Mouse (Mus musculus) kidney, embryonic 15.5 days (tissue): ENCODE results near the gene Gm17018. TPM values are rescaled to one million over a fixed set of nuclear protein-coding genes. Genes with fewer than 3 reads are reported as not detected.

Experiments
- ATAC-seq: fragments of 200-750 bp; cut with Nextera tagmentation; replicated peaks from 2 replicates; pipeline ENCODE4 v1.8.0; 2017; ENCODE audit warnings: moderate TSS enrichment; ENCODE audit not compliant: low FRiP score
- H3K27ac ChIP-seq: fragments of 300-500 bp; sonication (generic); 2 replicates; pipeline ENCODE4 v1.5.1; 2015; ENCODE audit warnings: mild to moderate bottlenecking, inconsistent platforms
- H3K27me3 ChIP-seq: fragments of 300-500 bp; sonication (generic); 2 replicates; pipeline ENCODE4 v1.6.1; 2015; ENCODE audit warnings: inconsistent platforms
- H3K36me3 ChIP-seq: fragments of 300-500 bp; sonication (generic); 2 replicates; pipeline ENCODE4 v1.6.1; 2015; ENCODE audit warnings: inconsistent platforms
- H3K4me1 ChIP-seq: fragments of 300-500 bp; sonication (generic); 2 replicates; pipeline ENCODE4 v1.6.1; 2015; ENCODE audit warnings: inconsistent platforms
- H3K4me2 ChIP-seq: fragments of 300-500 bp; sonication (generic); 2 replicates; pipeline ENCODE4 v1.6.1; 2015; ENCODE audit warnings: moderate library complexity, mild to moderate bottlenecking, inconsistent platforms
- H3K4me3 ChIP-seq: fragments of 300-500 bp; sonication (generic); replicated peaks from 2 replicates; pipeline ENCODE4 v1.5.1; 2015; ENCODE audit warnings: mild to moderate bottlenecking, inconsistent platforms
- H3K9ac ChIP-seq: fragments of 300-500 bp; sonication (generic); 2 replicates; pipeline ENCODE4 v1.6.1; 2015; ENCODE audit warnings: mild to moderate bottlenecking, inconsistent platforms
- H3K9me3 ChIP-seq: fragments of 300-500 bp; sonication (generic); replicated peaks from 2 replicates; pipeline ENCODE4 v1.6.1; 2016; ENCODE audit warnings: inconsistent platforms
- WGBS: fragments of 180-500 bp; shearing (Covaris S2); methylation state at CpG from one replicate; pipeline ENCODE4 v1.1.7; 2015; ENCODE audit warnings: mixed read lengths; 5-methylcytosine and 5-hydroxymethylcytosine counted together
- polyA plus RNA-seq: library from polyadenylated mRNA; unstranded; fragments of >200 nt; fragmentation: Nextera tagmentation; extraction: Ambion mirVana; gene quantifications from 2 replicates; pipeline ENCODE4 v1.2.1, GENCODE M21; 2015

The Gm17018 gene
- 48.9 and 53.3 TPM in 2 replicates for polyA plus RNA-seq

GRCm38 (mm10) chr19:45560153-45560890, at the start of gene Gm17018, which contains the start of gene Poll:
Gene Gm17018 (plus strand): TSS chr19:45560615.
Gene Poll (minus strand): TSS chr19:45560531.
- peak within 1 kb of the TSS; percentile 72 for H3K4me3 ChIP-seq
- H3K4me1 ChIP-seq = peaks cover 23% of the 10 kb centered on the region
- H3K27me3 ChIP-seq = no peaks in the 10 kb centered on the region
- peak within 1 kb of the TSS; percentile 81 for H3K27ac ChIP-seq
- H3K9ac ChIP-seq = peak within 1 kb of the TSS; percentile 79
- H3K9me3 ChIP-seq = no peaks in the 10 kb centered on the region
- peak within 1 kb of the TSS; percentile 91 for H3K4me2 ChIP-seq
- ATAC-seq = peak; percentile 80
- H3K36me3 ChIP-seq = peaks cover 25% of the 10 kb centered on the region
- WGBS = under 1% methylated on average over 35 of the region's 35 CpGs

- 78% methylated on average over 3 of the region's 3 CpGs for WGBS
- ATAC-seq = no peak
- Histone ChIP-seq H3K4me3 (no peak overlapping the region), H3K36me3 (peaks cover 37% of the 10 kb centered on the region), H3K27me3 (no peaks in the 10 kb centered on the region), H3K9me3 (no peaks in the 10 kb centered on the region), H3K4me1 (no peaks in the 10 kb centered on the region), H3K4me2 (no peak overlapping the region), H3K9ac (no peak overlapping the region), H3K27ac (no peak overlapping the region)
These were observed 49.7 kb upstream of the Gm17018 start for GRCm38 (mm10) chr19:45510680-45511079.

- 84% methylated on average over 4 of the region's 4 CpGs for WGBS
- no peak overlapping the region for H3K4me2 ChIP-seq
- ATAC-seq = no peak
These were observed 49.0 kb upstream of the Gm17018 start for GRCm38 (mm10) chr19:45511406-45511805.

GRCm38 (mm10) chr19:45515341-45515740, 45.1 kb upstream of the Gm17018 start:
- Histone ChIP-seq H3K4me1 (no peaks in the 10 kb centered on the region), H3K4me3 (no peak overlapping the region), H3K9ac (no peak overlapping the region), H3K4me2 (no peak overlapping the region), H3K9me3 (no peaks in the 10 kb centered on the region), H3K27me3 (no peaks in the 10 kb centered on the region), H3K27ac (no peak overlapping the region), H3K36me3 (peaks cover 72% of the 10 kb centered on the region)
- no peak for ATAC-seq
- 95% methylated on average over 2 of the region's 2 CpGs for WGBS

More at GRCm38 (mm10) chr19:45511406-45511805, 49.0 kb upstream of the Gm17018 start:
- Histone ChIP-seq H3K4me1 (no peaks in the 10 kb centered on the region), H3K27ac (no peak overlapping the region), H3K9me3 (no peaks in the 10 kb centered on the region), H3K36me3 (peaks cover 45% of the 10 kb centered on the region), H3K9ac (no peak overlapping the region), H3K4me3 (no peak overlapping the region), H3K27me3 (no peaks in the 10 kb centered on the region)

GRCm38 (mm10) chr19:45516264-45516663, 44.2 kb upstream of the Gm17018 start:
- Histone ChIP-seq H3K27me3 (no peaks in the 10 kb centered on the region), H3K36me3 (peaks cover 81% of the 10 kb centered on the region), H3K9ac (no peak overlapping the region), H3K4me3 (no peak overlapping the region), H3K4me2 (no peak overlapping the region), H3K27ac (no peak overlapping the region), H3K4me1 (no peaks in the 10 kb centered on the region), H3K9me3 (no peaks in the 10 kb centered on the region)
- 93% methylated on average over 12 of the region's 12 CpGs for WGBS
- ATAC-seq = no peak

GRCm38 (mm10) chr19:45527382-45527781, 33.0 kb upstream of the Gm17018 start:
- Histone ChIP-seq H3K9ac (no peak overlapping the region), H3K4me2 (no peak overlapping the region), H3K4me3 (no peak overlapping the region), H3K9me3 (no peaks in the 10 kb centered on the region), H3K36me3 (peaks cover 70% of the 10 kb centered on the region), H3K4me1 (peaks cover 34% of the 10 kb centered on the region), H3K27me3 (peaks cover 3% of the 10 kb centered on the region; the same call in 1 of the 2 replicates), H3K27ac (no peak overlapping the region)
- WGBS = 92% methylated on average over 7 of the region's 7 CpGs
- ATAC-seq = no peak

- no peak overlapping the region for H3K4me3 ChIP-seq
- H3K4me1 ChIP-seq = peaks cover 34% of the 10 kb centered on the region
- no peaks in the 10 kb centered on the region for H3K9me3 ChIP-seq
- H3K27me3 ChIP-seq = peaks cover 3% of the 10 kb centered on the region; the same call in 1 of the 2 replicates
- H3K36me3 ChIP-seq = peaks cover 64% of the 10 kb centered on the region
- H3K9ac ChIP-seq = no peak overlapping the region
- no peak for ATAC-seq
- 90% methylated on average over 10 of the region's 10 CpGs for WGBS
- H3K4me2 ChIP-seq = no peak overlapping the region
- no peak overlapping the region for H3K27ac ChIP-seq
These were observed 32.4 kb upstream of the Gm17018 start for GRCm38 (mm10) chr19:45527931-45528534.

GRCm38 (mm10) chr19:45529294-45529693, 31.1 kb upstream of the Gm17018 start:
- Histone ChIP-seq H3K4me2 (no peak overlapping the region), H3K27ac (peak overlapping the region; percentile 39; the same call in 1 of the 2 replicates), H3K4me1 (peaks cover 34% of the 10 kb centered on the region), H3K4me3 (no peak overlapping the region), H3K27me3 (peaks cover 9% of the 10 kb centered on the region; the same call in 1 of the 2 replicates), H3K9ac (no peak overlapping the region), H3K9me3 (no peaks in the 10 kb centered on the region), H3K36me3 (peaks cover 51% of the 10 kb centered on the region)
- WGBS = 55% methylated on average over 5 of the region's 5 CpGs
- ATAC-seq = peak; percentile 67

GRCm38 (mm10) chr19:45530200-45530995, 30.0 kb upstream of the Gm17018 start:
- Histone ChIP-seq H3K9me3 (no peaks in the 10 kb centered on the region), H3K27me3 (peaks cover 15% of the 10 kb centered on the region; the same call in 1 of the 2 replicates), H3K4me3 (no peak overlapping the region), H3K9ac (no peak overlapping the region), H3K4me2 (no peak overlapping the region), H3K27ac (no peak overlapping the region), H3K36me3 (peaks cover 44% of the 10 kb centered on the region), H3K4me1 (peaks cover 40% of the 10 kb centered on the region)
- WGBS = 77% methylated on average over 15 of the region's 15 CpGs
- ATAC-seq = no peak

- Histone ChIP-seq H3K36me3 (peaks cover 39% of the 10 kb centered on the region), H3K4me3 (no peak overlapping the region), H3K27me3 (peaks cover 22% of the 10 kb centered on the region), H3K4me1 (peaks cover 40% of the 10 kb centered on the region), H3K4me2 (no peak overlapping the region), H3K9me3 (no peaks in the 10 kb centered on the region), H3K9ac (no peak overlapping the region), H3K27ac (no peak overlapping the region)
- WGBS = 52% methylated on average over 6 of the region's 6 CpGs
- no peak for ATAC-seq
These were observed 28.9 kb upstream of the Gm17018 start for GRCm38 (mm10) chr19:45531554-45531953.

GRCm38 (mm10) chr19:45533617-45534016, 26.8 kb upstream of the Gm17018 start:
- WGBS = 73% methylated on average over 7 of the region's 7 CpGs
- no peak for ATAC-seq

More at GRCm38 (mm10) chr19:45533617-45534016, 26.8 kb upstream of the Gm17018 start:
- Histone ChIP-seq H3K9me3 (no peaks in the 10 kb centered on the region), H3K4me3 (no peak overlapping the region), H3K9ac (no peak overlapping the region), H3K4me1 (peaks cover 40% of the 10 kb centered on the region), H3K4me2 (no peak overlapping the region), H3K27me3 (peaks cover 30% of the 10 kb centered on the region), H3K36me3 (peaks cover 21% of the 10 kb centered on the region), H3K27ac (no peak overlapping the region)
